In genomic region chr17:31451179-31451708, GRCm38 (mm10) we compare ENCODE assay signal across 7 mouse cellular contexts.
A peak's percentile ranks its signal among the peaks of the same experiment; 100 is the strongest.
DNase-seq lines count a peak whose midpoint lies in the region; ATAC-seq and TF ChIP-seq lines count a peak whose summit lies in the region.

No protein-coding gene starts in this region.

- no peak overlapping the region for H3K4me2 ChIP-seq in hindbrain, embryonic 11.5 days (replicated peaks; ENCODE audit: low read depth, low read length)

- intact Hi-C loops in left cerebral cortex, postnatal 4 days (cut with DNase I), result no loop called here
- intact Hi-C loops in heart, postnatal 10 days (cut with DNase I), result no loop called here

- H3K9me3 ChIP-seq in hindbrain, embryonic 11.5 days (ENCODE audit: control insufficient read depth, low read length), result no peaks in the 10 kb centered on the region

- no peak overlapping the region for H3K9ac ChIP-seq in hindbrain, embryonic 11.5 days (ENCODE audit: low read depth, low read length)

- peak; percentile 61 for DNase-seq in adrenal gland, postnatal 10 days
- peak; percentile 69 for DNase-seq in brain, embryonic 14.5 days (ENCODE audit: low read depth)
- DNase-seq in hindbrain, embryonic 11.5 days (ENCODE audit: low spot score), result peak; percentile 40
- peak; percentile 86 for DNase-seq in left cerebral cortex, postnatal 4 days
- peak; percentile 42 to 54 for DNase-seq in right cerebral cortex, adult 2 months (ENCODE audit: low spot score in 2 of 2)
- DNase-seq in urinary bladder, postnatal 14 days (ENCODE audit: low spot score), result no peak
- no peak for DNase-seq in heart, postnatal 10 days

- no peak for ATAC-seq in hindbrain, embryonic 11.5 days (ENCODE audit: low FRiP score)

- TF ChIP-seq CTCF in brain, embryonic 14.5 days (IDR thresholded peaks at IDR 0.05; ENCODE audit: borderline replicate concordance, extremely low read depth, insufficient read depth, insufficient read length), result no peak

- no peaks in the 10 kb centered on the region for H3K36me3 ChIP-seq in hindbrain, embryonic 11.5 days (ENCODE audit: control insufficient read depth, insufficient read depth, low read length)

- 0 out of 2 replicates have a peak overlapping the region, but pooled peaks have one; percentile 42 for H3K27ac ChIP-seq in hindbrain, embryonic 11.5 days (ENCODE audit: low read depth, low read length)

- no peak for TF ChIP-seq POLR2A in brain, embryonic 14.5 days (IDR thresholded peaks at IDR 0.05; ENCODE audit: borderline replicate concordance, extremely low read depth, insufficient read depth, insufficient read length, poor library complexity, severe bottlenecking)

- H3K27me3 ChIP-seq in hindbrain, embryonic 11.5 days (ENCODE audit: control insufficient read depth, insufficient read depth, low read length), result no peaks in the 10 kb centered on the region

- H3K4me1 ChIP-seq in hindbrain, embryonic 11.5 days (replicated peaks; ENCODE audit: control insufficient read depth, insufficient read depth, low read length), result peaks cover 2% of the 10 kb centered on the region; the same call in 1 of the 2 replicates

- 53% methylated on average over 8 of the region's 8 CpGs for WGBS in hindbrain, embryonic 11.5 days

- no peak overlapping the region for H3K4me3 ChIP-seq in hindbrain, embryonic 11.5 days (ENCODE audit: low read depth, low read length)

Comparison
In these comparisons a context has a peak if more than half of its experiments do, and no peak if none do; other contexts are left out.
1. DNase-seq: peak in adrenal gland, postnatal 10 days (single experiment), brain, embryonic 14.5 days (single experiment), hindbrain, embryonic 11.5 days (single experiment), left cerebral cortex, postnatal 4 days (single experiment) and right cerebral cortex, adult 2 months (2 of 2); none in urinary bladder, postnatal 14 days (single experiment) and heart, postnatal 10 days (0 of 2).